Mouse (Mus musculus): ENCODE measurements around the gene Klf11. TPM values are rescaled to one million over a fixed set of nuclear protein-coding genes. Genes with fewer than 3 reads are reported as not detected.
"Not testable (repeated sequence)": the region's sequence is repeated elsewhere in the genome, so short reads cannot be mapped to it uniquely, and the experiment has no call there.

Klf11 gene
- polyA plus RNA-seq, 1 experiment from 2014 or later, result 16.3 TPM

DNA sequence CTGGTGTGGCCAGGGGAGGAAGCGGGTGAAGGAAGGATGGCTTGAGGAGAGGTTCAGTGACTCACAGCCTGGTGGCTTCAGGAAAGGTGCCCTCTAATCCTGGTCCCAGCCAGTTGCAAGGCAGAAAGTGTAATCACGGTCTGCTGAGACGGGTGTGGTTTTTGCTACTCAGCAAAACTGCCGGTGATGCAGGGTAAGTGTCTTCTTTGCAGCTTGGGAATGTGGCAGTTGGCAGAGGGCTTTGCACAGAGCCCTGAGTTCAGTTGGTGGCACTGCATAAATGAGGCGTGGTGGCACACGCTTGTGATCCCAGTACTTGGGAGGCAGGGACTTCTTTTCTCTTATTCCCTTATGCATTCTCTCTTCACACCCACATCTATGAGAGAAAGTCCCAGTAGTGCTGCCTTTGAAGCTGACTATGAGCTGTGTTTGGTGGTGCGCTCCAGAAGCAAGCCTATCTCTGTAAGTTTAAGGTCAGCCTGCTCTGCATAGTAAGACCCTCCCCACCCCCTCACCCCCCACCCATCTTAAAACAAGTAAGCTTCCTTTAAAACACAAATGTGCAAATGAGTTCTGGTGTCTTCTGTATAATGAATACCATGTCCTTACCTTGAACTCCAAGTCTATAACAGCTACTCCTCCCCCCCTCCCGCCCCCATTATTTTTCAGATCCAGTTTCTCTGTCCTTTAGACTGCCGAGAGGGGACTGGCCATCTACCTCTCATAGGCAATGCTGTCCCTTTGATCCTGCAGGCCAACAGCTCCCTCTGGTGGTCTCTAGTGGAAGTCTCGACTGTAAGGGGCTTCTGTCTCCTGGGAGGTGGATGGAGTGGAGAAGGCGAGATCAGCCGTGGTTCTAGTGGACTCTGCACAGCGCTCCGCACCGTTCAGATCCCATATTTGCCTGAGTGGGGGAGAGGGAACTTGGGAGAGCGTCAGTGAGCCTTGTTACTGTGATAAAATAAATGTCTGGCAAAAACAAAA is 45.7 kb downstream of the Klf11 start:
- H3K4me3 ChIP-seq, result no peak overlapping the region
- peak overlapping the region; percentile 33; the same call in 1 of the 2 replicates for H3K4me2 ChIP-seq (replicated peaks)
- H3K36me3 ChIP-seq, result no peaks in the 10 kb centered on the region
- H3K27me3 ChIP-seq (replicated peaks), result no peaks in the 10 kb centered on the region
- no peak overlapping the region for H3K9ac ChIP-seq
- WGBS, result 42% methylated on average over 16 of the region's 16 CpGs
- no peaks in the 10 kb centered on the region for H3K4me1 ChIP-seq
- no peaks in the 10 kb centered on the region for H3K9me3 ChIP-seq
- no peak overlapping the region for H3K27ac ChIP-seq
- ATAC-seq (ENCODE audit: low FRiP score, low read depth), result peak; percentile 81

DNA sequence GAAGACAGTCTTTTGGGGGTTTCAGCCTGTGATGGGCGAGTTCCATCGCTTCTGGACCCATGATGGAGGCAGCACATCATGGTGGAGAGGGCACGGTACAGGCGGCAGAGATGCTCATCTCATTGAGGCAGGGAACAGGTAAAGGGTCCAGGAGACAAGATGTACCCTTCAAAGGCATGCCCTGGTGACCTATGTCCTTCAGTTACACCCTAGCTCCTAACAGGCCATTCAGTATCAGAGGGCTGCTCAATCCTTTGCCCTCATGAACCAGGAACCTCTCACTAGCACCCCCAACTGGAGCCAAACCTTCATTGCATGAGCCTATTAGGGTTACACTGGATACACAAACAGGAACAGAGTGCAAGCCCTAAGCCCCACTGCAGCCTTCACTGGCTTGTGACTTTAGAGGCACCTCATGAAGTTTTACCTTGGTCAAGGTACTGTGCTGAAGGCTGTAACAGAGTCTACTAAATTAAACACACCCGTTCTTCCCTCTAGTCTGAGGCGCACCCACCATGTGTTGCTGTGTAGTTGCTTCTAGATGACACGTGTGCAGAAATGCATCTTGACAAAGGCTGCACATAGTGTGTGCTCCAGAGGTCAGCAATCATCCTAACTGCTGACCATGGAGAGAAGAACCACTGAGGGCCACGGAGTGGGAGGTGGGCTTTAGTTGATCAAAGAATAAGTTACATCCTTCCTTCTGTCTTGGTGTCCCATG is 46.6 kb downstream of the Klf11 start:
- Histone ChIP-seq H3K4me1 (no peaks in the 10 kb centered on the region), H3K27ac (no peak overlapping the region), H3K36me3 (no peaks in the 10 kb centered on the region), H3K27me3 (replicated peaks) (no peaks in the 10 kb centered on the region), H3K9me3 (no peaks in the 10 kb centered on the region), H3K4me3 (no peak overlapping the region), H3K4me2 (replicated peaks) (peak overlapping the region; percentile 33; the same call in 1 of the 2 replicates), H3K9ac (no peak overlapping the region)
- ATAC-seq (ENCODE audit: low FRiP score, low read depth), result peak; percentile 44; the same call in 1 of the 2 replicates
- WGBS, result 68% methylated on average over 8 of the region's 8 CpGs

DNA sequence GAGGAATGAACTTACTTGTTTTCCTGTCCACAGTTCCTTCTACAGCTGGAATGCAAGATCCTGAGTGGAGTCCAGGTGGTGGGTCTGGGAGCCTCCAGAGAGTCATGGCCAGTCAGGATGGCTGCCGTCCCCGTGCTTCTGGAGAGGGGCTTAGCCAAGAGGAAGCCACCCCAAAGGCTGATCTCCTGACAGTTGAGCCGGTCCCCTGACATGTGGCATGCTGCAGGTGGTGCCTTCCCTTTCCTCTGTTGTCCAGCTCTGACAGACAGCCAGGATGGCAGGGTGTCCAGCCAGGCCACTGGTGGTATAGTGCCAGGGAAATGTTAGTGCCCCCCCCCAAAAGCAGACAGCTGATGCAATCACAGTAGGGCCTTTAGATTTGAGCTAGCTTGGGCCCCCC is 47.4 kb downstream of the Klf11 start:
- Histone ChIP-seq H3K4me2 (replicated peaks) (no peak overlapping the region), H3K4me3 (no peak overlapping the region), H3K4me1 (no peaks in the 10 kb centered on the region), H3K9ac (no peak overlapping the region), H3K36me3 (no peaks in the 10 kb centered on the region), H3K9me3 (no peaks in the 10 kb centered on the region), H3K27ac (no peak overlapping the region), H3K27me3 (replicated peaks) (no peaks in the 10 kb centered on the region)
- no peak for ATAC-seq (ENCODE audit: low FRiP score, low read depth)
- 77% methylated on average over 3 of the region's 3 CpGs for WGBS

DNA sequence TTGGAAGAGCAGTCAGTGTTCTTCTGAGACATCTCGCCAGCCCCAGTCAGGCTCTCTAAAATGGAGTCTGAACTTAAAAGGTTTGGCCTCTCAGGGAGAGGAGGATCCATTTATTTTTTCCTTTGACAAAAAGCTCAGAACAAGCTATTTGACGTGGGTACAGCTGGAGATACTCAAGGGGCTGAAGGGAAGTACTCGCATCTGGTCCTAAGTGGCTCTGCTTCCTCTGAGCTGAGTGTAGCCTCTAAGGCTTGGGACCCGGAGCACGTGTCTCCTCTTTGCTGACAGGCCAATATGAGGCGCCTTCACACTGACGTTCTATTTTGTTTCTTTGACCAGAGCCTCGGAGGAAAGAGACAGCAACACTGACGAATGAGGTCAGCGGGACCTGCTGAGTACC is 48.5 kb downstream of the Klf11 start:
- Histone ChIP-seq H3K4me3 (no peak overlapping the region), H3K9me3 (no peaks in the 10 kb centered on the region), H3K27ac (no peak overlapping the region), H3K27me3 (replicated peaks) (no peaks in the 10 kb centered on the region), H3K4me2 (replicated peaks) (no peak overlapping the region), H3K36me3 (no peaks in the 10 kb centered on the region), H3K4me1 (no peaks in the 10 kb centered on the region), H3K9ac (no peak overlapping the region)
- no peak for ATAC-seq (ENCODE audit: low FRiP score, low read depth)
- WGBS, result 73% methylated on average over 10 of the region's 10 CpGs

DNA sequence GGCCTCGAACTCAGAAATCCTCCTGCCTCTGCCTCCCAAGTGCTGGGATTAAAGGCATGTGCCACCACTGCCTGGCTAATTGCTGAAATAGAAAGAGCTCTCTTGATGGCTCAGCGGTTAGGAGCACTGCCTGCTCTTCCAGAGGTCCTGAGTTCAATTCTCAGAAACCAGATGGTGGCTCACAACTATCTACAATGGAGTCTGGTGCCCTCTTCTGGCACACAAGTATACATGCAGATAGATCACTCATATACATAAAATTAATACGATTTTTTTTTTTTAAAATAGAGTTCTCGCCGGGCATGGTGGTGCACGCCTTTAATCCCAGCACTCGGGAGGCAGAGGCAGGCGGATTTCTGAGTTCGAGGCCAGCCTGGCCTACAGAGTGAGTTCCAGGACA is 50.5 kb downstream of the Klf11 start:
- ATAC-seq (ENCODE audit: low FRiP score, low read depth), result not testable (repeated sequence)

DNA sequence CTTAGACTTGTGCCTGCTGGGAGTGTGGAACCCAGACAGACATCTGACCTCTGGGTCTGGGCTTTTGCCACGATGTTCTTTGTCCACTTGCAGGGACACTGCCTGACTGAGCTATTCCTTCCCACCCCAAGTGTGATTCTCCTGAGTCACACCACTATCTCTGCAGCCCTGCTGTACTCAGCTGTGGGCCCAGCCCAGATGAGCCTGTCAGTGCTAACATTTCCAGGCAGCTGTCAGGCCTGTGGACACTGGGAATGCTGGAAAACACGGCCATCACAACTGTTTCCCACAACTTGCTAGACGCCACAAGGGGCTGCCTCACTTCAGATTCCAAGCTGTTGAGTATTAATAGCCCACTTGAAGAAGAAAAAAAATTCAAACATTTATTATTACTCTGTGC is 51.9 kb downstream of the Klf11 start:
- peaks cover 17% of the 10 kb centered on the region for H3K4me1 ChIP-seq
- H3K9me3 ChIP-seq, result no peaks in the 10 kb centered on the region
- no peaks in the 10 kb centered on the region for H3K36me3 ChIP-seq
- H3K9ac ChIP-seq, result no peak overlapping the region
- no peak overlapping the region for H3K4me3 ChIP-seq
- WGBS, result 85% methylated on average over 3 of the region's 3 CpGs
- ATAC-seq (ENCODE audit: low FRiP score, low read depth), result no peak
- H3K27ac ChIP-seq, result no peak overlapping the region
- H3K4me2 ChIP-seq (replicated peaks), result no peak overlapping the region
- H3K27me3 ChIP-seq (replicated peaks), result no peaks in the 10 kb centered on the region

More for the DNA sequence above, 50.5 kb downstream of the Klf11 start:
- not testable (repeated sequence) for H3K9me3 ChIP-seq; H3K27me3 ChIP-seq (replicated peaks); H3K4me2 ChIP-seq (replicated peaks); H3K4me1 ChIP-seq; H3K4me3 ChIP-seq; H3K36me3 ChIP-seq; H3K27ac ChIP-seq; H3K9ac ChIP-seq
- 87% methylated on average over 9 of the region's 9 CpGs for WGBS

DNA sequence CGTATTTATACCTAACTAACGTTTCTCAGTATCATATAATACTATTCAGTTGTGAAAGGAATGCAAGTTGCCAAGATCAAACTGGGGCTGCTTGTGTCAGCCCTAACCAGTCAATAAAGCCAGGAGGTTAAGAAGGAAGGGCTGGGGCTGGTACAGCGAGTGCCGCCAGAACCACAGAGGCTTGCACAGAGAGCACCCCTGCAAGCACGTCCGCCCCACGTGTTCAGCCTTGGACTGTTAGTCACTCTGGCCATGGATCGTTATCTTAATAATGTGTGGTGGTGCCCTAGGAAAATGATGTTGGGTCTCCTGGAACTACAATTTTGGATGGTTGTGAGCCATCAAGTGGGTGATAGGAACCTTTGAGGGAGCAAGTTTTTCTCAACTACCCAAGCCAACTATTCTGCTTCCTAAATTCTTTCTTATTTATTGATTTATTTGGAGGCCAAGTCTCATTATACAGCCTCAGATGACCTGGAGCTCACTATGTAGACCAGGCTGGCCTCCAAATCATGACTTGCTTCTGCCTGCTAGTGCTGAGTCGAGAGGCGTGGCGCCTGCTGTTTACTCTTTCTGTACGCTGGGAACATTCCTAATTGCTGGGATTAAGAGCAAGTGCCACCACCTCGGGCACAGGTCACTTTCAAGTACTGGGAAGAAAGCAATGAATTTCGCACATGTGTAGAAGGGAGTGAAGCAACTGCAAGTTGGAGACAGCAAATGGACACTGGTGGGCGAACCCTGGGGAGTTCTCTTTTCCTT is 54.6 kb downstream of the Klf11 start:
- H3K9me3 ChIP-seq, result no peaks in the 10 kb centered on the region
- H3K27ac ChIP-seq, result no peak overlapping the region
- H3K4me2 ChIP-seq (replicated peaks), result no peak overlapping the region
- no peak overlapping the region for H3K4me3 ChIP-seq
- H3K4me1 ChIP-seq, result peaks cover 21% of the 10 kb centered on the region
- no peak overlapping the region for H3K9ac ChIP-seq
- H3K36me3 ChIP-seq, result 0 out of 2 replicates have a peak, but pooled peaks cover 1% of the 10 kb centered on the region
- no peak for ATAC-seq (ENCODE audit: low FRiP score, low read depth)
- H3K27me3 ChIP-seq (replicated peaks), result no peaks in the 10 kb centered on the region
- 86% methylated on average over 15 of the region's 15 CpGs for WGBS

DNA sequence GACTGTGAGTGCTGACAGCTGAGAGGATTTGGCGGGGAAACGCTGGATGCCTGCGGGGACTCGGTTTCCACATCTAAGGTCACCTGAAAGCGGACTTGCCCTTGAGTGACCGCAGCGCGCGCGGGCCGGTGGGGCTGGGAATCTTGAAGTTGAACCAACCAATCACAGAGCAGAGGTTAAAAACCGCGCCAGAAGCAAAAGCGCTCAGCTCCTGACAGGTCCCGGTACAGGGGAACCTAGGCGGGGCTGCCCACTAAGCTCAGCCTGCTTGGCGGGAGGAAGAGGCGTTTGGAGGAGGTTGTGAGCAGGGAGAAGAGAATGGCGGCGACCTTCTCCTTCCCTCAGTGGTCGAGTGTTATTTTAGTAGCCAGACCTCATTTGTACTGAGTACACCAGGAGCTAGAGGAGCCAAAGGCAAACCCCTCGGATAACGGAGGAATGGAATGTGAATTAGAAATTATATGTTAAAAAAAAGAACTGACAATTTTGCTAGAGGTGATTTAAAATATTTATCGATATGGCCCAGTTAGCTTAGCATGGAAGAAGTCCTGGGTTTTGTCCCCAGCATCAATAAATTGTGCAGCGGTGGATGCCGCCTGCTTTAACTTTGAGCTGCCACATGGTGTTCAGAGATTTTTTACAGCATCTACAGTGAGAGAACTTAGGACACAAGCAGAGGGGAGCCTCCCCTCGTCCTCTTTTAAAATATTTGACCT is 55.8 kb downstream of the Klf11 start:
- H3K4me2 ChIP-seq (replicated peaks), result peak overlapping the region; percentile 86
- H3K9me3 ChIP-seq, result no peaks in the 10 kb centered on the region
- H3K9ac ChIP-seq, result peak overlapping the region; percentile 83
- H3K4me1 ChIP-seq, result peaks cover 21% of the 10 kb centered on the region
- no peak for ATAC-seq (ENCODE audit: low FRiP score, low read depth)
- peak overlapping the region; percentile 90 for H3K4me3 ChIP-seq
- H3K27me3 ChIP-seq (replicated peaks), result no peaks in the 10 kb centered on the region
- H3K36me3 ChIP-seq, result peaks cover 7% of the 10 kb centered on the region; the same call in 1 of the 2 replicates
- WGBS, result under 1% methylated on average over 27 of the region's 27 CpGs
- no peak overlapping the region for H3K27ac ChIP-seq

DNA sequence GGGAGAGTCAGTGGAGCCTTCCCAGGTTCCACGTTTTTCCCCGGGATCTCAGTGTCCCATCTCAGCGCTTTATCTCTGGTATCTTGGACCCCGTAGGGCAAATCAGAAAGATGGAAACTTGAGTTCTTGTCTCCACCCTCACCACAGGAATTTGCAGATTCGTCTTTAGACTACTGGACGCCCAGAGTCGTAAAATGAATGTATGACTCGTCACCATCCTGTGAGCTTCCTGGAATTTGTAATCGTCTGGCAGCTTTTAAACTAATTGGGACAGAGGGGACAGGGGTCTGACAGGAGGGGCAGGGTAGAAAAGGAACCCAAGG is 56.4 kb downstream of the Klf11 start:
- no peaks in the 10 kb centered on the region for H3K9me3 ChIP-seq
- peak overlapping the region; percentile 90 for H3K4me3 ChIP-seq
- no peak; the same call in 1 of the 2 replicates for ATAC-seq (ENCODE audit: low FRiP score, low read depth)
- peak overlapping the region; percentile 83 for H3K9ac ChIP-seq
- H3K36me3 ChIP-seq, result peaks cover 8% of the 10 kb centered on the region
- peak overlapping the region; percentile 86 for H3K4me2 ChIP-seq (replicated peaks)
- H3K27me3 ChIP-seq (replicated peaks), result no peaks in the 10 kb centered on the region
- WGBS, result under 1% methylated on average over 9 of the region's 9 CpGs
- no peak overlapping the region for H3K27ac ChIP-seq
- H3K4me1 ChIP-seq, result peaks cover 21% of the 10 kb centered on the region

DNA sequence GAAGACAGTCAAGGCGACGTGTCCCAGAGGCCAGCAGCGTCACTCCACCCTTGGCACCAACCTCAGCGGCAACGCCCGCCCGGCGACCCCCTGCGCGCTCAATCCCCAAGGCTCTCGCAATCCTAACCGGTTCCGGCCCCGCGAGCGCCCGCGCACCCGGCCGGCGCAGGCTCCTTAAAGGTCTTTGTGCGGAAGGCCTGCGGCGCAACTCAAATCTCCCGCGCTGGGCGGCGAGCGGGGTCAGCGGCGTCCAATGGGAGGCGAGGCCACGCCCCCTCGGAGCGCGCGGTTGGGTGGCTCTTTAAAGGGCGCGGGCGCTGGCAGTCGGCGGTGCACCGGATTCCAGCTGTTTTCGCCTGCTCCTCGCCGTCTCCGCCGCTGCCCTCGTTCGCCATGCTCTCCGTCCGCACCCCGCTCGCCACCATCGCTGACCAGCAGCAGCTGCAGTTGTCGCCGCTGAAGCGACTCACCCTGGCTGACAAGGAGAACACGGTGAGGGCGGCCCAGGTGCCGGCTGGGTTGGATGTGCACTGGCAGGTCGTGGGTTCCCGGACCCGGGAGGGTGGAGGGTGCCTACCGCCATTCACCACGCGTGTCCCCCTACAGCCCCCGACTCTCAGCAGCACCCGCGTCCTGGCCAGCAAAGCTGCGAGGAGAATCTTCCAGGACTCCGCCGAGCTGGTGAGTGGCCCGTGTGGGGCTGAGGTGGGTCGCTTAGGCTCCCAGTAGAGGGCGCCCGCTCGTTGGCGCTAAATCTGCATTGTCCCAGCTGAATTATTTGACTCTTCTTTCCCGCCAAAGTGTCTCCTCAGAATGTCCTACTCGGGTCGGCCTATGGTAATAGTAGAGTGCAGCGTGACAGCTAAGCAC is 57.1 kb downstream of the Klf11 start, which contains the start of gene Rrm2:
TSS of gene Rrm2 (plus strand) at position 288 of the 870 bp plus-strand sequence.
- Histone ChIP-seq H3K4me2 (replicated peaks) (peak within 1 kb of the TSS; percentile 86), H3K4me1 (peaks cover 21% of the 10 kb centered on the region), H3K36me3 (peaks cover 12% of the 10 kb centered on the region), H3K27ac (peak within 1 kb of the TSS; percentile 62), H3K9me3 (no peaks in the 10 kb centered on the region), H3K27me3 (replicated peaks) (no peaks in the 10 kb centered on the region), H3K4me3 (peak within 1 kb of the TSS; percentile 90), H3K9ac (peak within 1 kb of the TSS; percentile 83)
- ATAC-seq (ENCODE audit: low FRiP score, low read depth), result peak; percentile 92
- WGBS, result under 1% methylated on average over 83 of the region's 83 CpGs

DNA sequence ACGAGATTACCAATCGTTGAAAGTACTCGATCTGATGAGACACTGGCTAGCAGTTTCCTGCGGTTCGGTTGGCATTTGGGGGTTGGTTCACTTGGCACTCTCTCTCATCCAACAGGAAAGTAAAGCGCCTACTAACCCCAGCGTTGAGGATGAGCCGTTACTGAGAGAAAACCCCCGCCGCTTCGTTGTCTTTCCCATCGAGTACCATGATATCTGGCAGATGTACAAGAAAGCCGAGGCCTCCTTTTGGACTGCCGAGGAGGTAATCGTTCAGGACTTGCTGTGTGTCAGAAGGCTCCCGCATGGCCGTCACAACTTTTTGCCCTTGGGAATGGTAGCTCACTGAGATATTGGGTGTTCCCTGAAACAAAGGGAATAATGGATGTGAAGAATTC is 57.7 kb downstream of the Klf11 start:
- WGBS, result under 1% methylated on average over 17 of the region's 17 CpGs
- Histone ChIP-seq H3K27ac (0 out of 2 replicates have a peak overlapping the region, but pooled peaks have one; percentile 62), H3K9ac (peak overlapping the region; percentile 83), H3K4me1 (peaks cover 21% of the 10 kb centered on the region), H3K9me3 (no peaks in the 10 kb centered on the region), H3K4me3 (peak overlapping the region; percentile 90), H3K36me3 (peaks cover 12% of the 10 kb centered on the region), H3K27me3 (replicated peaks) (no peaks in the 10 kb centered on the region), H3K4me2 (replicated peaks) (peak overlapping the region; percentile 86)
- ATAC-seq (ENCODE audit: low FRiP score, low read depth), result no peak

Measured in neural tube, embryonic 12.5 days (tissue).